Mouse (Mus musculus) bone marrow macrophage, adult 2 months (primary cell): ENCODE measurements around the gene Cpn1.

Experiments used
- CTCF ChIP-seq: IDR thresholded peaks from 2 replicates; pipeline ENCODE4 v1.5.1; 2012; ENCODE audit warnings: low read depth, mild to moderate bottlenecking, low read length, moderate library complexity
- POLR2A ChIP-seq: IDR thresholded peaks from 2 replicates; pipeline ENCODE4 v1.6.1; 2012; ENCODE audit warnings: mild to moderate bottlenecking, low read depth, low read length, borderline replicate concordance

GRCm38 (mm10) chr19:43918834-43919233 is 67.5 kb downstream of the Cpn1 start:
- no peak for TF ChIP-seq CTCF
- no peak for TF ChIP-seq POLR2A
